Mouse (Mus musculus): Measurements from ENCODE around the gene Ets2.
A peak's percentile ranks its signal among the peaks of the same experiment; 100 is the strongest.

Ets2 gene

DNA sequence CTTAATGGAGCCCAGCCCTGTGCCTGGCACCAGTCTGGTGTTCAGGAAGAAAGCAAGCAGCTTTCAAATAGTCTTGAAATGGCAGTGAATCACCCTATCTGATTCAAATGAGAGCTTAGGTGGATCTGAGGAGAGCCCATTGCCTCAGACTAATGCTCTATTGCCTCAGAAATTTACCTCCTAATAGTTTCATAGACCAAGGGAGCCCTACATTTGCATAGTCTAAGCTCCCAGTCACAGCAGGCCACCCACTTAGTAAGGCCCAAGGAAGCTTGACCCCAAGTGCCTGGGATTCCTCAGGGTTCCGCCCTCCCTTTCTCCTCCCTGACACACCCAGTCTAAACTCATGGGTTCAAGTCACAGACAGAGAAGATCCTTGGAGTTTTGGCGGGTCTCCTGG is 65.4 kb downstream of the Ets2 start:
- peak; percentile 40 for DNase-seq (ENCODE audit: low read depth, low spot score)

DNA sequence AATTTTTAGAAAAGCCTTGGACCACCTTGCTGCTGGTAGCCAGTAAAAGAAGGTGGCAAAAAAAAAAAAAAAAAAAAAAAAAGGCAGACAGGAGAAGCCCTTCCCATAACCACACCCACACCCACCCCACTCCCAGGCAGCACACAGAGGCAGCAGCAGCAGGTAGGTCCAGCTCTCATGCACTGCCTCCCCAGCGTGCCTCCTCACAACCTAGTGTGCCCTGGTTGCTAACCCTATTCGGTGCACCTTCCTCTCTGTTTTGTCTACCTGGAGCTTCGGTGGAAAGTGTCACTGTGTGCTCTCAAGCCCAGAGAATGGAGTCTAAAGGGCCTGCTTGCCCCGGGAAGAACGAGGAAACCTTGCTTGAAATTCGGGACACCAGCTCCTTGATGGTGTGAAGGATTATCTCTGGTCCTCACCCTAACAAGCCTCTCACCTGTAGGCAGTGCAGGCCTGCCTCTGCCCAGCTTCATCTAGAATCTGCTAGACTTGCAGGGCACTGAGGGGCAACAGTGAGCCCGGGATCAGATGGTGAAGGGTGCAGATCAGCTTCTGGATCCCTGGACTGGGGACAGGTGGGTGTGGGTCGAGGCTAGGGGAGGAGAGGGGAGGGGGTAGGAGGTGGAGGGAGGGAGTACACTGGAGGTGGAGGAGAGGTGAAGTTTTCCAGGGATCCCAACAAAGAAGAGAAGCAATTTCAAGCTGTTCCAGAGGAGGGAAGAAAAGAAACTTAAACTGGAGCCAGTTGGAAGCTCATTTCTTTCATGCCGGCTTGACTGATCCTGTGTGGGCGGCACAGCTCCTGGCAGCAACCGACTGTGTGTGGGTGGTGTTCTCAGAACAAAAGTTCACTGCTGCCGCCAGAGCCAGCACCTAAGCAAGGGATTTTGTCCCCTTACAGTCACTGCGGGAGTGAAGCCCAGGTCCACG is 67.5 kb downstream of the Ets2 start:
- DNase-seq (ENCODE audit: low read depth, low spot score), result no peak

DNA sequence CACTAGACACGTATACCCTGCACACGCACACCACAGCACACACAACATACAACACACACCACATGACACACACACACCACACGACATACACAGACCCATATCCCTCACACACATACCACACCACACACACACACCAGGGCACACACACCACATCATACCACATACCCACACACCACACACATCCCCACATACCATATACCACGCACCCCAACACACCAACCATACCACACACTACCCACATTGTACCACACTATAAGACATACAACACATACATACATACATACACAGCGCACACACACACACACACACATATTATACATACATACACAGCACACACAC is 68.1 kb downstream of the Ets2 start:
- no peak for DNase-seq (ENCODE audit: low read depth, low spot score)

DNA sequence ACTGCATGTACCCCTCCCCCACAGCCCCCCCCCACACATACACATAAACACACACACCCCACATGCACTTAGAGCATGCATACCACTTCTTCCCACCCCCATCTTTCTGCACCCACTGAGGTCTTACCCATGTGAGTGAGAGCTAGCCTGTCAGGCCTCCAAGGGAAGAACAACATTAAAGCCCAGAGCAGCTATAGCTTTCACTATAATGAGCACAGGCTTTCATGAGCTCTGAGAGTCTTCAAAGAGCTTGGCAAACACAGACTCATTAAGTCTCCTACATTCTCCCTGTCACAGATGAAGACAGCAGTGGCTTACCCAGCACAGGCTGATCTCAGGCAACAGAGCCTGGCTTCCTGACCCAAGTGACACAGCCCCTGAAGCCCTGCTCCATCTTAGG is 68.5 kb downstream of the Ets2 start:
- no peak for DNase-seq (ENCODE audit: low read depth, low spot score)
